Mouse (Mus musculus) liver, adult (tissue): Measurements from ENCODE around the gene Atp5mpl.
A peak's percentile ranks its signal among the peaks of the same experiment; 100 is the strongest.

ENCODE experiments used
- GATA4 ChIP-seq: IDR thresholded peaks from 2 replicates; pipeline ENCODE4 v1.6.1; 2014; ENCODE audit warnings: mild to moderate bottlenecking, low read length; ENCODE audit not compliant: insufficient replicate concordance

The Atp5mpl gene

DNA sequence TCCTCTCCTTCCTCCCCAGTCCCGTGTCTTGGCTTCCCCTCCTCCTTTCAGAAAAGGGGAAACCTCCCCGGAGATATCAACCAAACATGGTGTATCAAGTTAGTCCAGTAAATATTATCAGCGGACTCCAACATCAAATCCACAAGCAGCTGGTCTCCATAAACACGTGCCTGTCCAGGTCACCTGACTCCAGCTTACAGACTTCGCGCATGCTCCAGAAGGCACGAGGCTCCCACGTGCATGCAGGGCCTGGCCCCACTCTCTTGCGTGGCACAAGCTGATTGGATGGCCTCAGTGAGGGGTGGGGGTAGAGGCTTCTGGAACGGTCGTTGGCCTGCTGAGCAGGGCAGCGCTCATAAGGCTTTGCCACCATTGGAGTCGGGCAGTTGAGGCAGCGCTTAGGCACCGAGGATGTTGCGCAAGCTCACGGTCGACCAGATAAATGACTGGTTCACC lies 4.5 kb upstream of the Atp5mpl start, which contains the start of gene Tdrd9:
TSS of gene Tdrd9 (plus strand) at position 329 of the 456 bp plus-strand sequence.
- TF ChIP-seq GATA4 = no peak

DNA sequence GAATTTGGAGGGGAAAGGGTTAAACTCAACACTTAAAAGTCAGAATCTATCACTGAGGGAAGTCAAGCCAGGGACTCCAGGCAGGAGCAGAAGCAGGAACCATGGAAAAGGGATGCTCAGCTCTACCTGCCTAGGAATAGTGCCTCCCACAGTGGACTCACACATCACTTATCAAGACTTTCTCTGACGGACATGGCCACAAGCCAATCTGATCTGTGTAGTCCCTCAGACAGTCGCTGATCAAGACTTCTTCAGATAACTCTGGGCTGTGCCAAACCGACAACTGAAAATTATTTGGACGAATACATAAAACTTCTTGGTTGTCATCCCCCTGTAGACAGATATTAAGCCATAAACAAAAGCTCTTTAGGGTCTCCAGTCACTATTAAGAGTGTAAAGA lies 3.3 kb upstream of the Atp5mpl start:
- no peak for TF ChIP-seq GATA4

DNA sequence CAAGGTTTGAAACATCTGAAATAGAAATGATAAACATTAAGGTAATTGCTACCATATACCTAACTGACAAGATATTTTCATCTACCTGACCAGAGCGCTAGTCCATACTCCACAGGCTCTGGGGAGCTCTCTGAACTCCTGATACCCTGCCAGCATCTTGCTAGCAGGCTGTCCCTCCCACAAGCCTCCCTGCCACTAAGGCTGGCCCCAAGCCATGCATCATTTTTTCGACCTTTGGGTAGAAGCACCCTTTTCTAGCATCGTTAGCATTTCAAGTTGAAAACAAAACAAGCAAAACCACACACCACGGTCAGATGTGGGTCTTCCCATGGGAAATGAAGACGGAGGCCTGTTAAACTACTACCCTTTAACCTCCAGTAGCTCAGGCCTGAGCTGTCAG lies 3.4 kb downstream of the Atp5mpl start:
- TF ChIP-seq GATA4 = no peak

DNA sequence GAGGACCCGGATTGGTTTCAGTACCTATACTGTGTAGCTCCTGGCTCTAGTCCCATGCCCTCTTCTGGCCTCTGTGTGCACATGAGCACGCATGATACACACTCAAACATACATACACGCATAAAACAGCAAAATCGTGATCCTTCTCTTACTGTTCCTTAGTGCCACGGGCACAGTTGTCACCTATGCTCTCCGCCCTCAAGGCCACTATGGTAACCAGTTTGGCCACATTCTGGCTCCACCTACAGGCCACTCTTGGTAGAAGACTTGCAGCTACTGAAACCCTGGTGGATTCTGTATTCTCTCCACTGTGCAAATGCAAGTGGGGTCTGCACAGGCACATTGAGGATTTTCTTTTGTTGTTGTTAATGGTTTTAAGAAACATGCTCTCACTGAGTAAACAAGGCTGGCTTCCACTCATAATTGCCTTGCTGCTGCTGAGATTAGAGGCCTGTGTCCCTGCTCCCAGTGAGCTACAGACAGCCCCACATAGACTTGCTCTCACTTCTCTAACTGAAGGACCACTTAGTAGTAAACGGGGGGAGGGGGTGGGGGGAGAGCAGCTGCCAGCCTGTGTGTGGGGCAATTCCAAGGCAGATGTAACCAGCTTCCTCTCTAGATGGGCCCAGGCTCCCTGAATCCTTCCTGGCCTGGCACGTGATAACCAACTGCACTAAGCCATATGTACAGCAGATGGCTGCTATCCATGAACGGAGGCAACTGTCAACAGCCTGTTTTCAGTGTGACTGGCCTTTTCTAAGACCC lies 8.5 kb downstream of the Atp5mpl start:
- no peak for TF ChIP-seq GATA4

DNA sequence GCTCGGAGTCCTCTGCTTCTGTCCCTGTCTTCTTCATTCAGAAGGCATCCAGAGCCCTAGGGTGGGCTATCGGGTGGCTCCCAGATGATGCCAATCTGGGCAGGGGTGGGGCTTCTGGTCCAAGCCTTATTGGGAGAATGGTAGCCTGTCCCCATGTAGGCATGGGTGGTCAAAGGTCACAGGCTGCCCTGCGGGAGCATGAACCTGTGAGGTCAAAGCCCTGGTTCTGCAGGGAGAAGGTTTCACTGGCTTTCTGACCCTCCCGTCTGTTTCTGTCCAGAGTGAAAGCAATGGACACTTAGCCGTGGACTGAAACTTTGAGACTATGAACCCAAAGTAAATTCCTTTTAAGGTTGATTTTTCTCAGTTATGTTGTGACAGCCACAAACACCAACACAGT lies 10.6 kb downstream of the Atp5mpl start:
- TF ChIP-seq GATA4 = no peak

DNA sequence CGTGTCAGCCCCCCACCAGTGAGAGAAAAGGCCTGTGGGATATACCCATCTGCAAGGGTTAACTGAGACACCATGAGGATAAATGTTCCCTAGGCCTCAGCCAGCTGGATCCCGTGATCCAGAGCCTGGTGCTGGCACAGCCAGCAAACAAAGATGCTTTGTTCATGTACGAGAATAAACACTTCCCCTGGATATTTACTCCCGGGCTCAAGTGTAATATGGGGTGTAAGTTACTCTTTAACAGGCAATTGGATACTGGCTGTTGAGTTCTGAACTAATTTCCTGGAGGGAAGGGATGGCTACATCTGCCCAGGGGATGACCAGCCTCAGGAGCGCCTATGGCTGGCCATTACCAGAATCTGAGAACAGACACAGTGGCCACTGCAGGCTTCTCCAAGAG lies 15.1 kb downstream of the Atp5mpl start:
- TF ChIP-seq GATA4 = no peak

DNA sequence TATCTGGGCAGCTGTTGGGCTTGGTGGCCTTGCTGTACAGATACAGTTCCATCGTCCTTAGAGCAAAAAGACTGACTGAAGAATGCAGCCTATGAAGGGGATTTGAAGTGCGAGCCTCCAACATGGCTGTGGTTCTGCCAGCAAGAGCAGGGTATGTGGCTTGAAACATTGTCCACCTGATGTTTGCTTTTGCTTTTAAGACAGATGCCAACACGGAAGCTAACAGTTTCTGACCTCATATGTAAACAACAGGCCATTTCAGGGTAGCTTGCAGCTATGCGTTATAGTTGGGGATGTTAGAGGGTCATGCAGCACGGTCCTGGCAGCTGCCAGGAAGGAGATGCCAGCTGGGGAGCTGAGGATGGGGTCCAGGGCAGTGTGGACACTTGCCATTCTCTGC lies 16.3 kb downstream of the Atp5mpl start:
- no peak for TF ChIP-seq GATA4

DNA sequence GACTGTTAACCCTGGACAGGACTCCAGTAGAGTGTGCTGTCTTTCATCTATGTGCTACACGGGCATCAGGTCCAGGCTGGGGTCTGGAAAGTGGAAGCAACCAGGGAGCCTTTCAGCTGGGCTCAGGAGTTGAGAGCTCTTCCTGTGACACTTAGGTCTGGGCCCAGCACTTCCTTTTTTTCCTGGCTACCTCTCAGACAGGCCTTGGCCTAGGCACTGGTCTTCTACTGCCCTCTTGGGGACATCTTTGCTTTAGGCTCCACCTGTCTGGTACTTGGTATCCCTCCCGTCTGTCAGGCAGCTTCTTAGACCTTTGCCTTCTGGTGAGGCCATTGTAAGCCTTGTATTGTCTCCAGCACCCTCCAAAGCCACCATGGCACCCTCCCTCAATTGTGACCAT lies 20.1 kb downstream of the Atp5mpl start:
- no peak for TF ChIP-seq GATA4

DNA sequence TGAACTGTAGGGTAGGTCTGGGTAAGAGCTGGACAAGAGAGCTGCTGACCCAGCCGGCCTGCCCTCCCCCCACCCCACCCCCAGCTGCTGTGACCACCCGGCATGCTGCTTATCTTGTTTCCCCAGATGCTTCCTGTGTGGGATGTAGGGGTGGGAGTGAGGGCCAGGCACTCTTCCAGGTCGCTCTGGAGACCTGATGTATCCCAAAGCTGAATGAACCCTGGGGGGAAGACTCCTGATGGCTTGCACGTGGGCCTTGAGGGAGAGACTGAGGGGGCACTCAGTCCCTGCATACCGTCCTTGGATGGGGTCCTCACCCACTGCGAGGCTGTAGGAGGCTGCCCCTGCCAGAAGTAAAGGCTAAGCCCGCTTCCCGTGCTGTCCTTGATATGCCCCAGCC lies 21.7 kb downstream of the Atp5mpl start:
- peak; percentile 84; the same call in 1 of the 2 replicates for TF ChIP-seq GATA4

DNA sequence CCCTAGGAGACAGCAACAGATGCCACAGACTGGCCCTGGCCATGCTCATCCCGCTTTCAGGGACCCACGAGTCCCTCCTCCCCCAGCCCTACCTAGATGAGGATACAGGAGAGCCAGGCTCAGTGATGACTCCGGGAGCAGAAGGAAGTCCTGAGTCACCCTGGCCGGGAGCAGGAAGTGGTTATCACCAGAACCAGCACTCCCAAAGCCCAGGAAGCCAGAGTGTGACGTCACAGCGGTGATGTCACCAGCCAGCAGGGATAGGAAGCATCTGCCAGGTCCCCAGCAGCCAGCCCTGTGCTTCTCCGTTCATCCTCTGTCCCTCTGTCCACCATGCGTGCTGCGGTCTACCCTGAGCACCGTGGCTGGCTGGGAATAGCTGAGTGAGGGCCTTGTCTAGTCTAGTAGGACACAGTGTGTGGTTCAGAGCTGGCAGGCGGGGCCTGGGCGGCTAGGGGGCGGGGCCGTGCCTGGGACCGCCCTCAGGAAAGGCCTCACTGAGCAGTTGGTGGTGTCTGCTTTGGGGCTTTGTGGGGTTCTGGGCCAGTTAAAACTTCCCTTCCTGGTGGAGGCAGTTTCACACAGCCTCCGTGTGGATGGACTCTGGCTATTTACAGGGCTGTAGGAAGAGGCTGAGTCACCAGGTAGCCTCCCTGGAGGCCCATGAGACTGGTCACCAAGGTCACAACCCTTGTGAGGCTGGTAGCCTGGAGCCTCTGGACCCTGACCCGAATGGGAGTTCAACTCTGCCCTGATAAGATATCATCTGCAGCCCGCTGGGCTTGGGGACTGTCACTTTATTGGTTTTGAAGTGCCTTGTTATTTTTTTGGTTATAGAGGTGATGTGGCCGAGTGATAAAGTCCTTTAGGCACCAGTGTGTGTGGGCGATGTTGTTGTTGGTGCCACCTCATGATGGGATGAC lies 22.5 kb downstream of the Atp5mpl start:
- TF ChIP-seq GATA4 = peak; percentile 37; the same call in 1 of the 2 replicates

DNA sequence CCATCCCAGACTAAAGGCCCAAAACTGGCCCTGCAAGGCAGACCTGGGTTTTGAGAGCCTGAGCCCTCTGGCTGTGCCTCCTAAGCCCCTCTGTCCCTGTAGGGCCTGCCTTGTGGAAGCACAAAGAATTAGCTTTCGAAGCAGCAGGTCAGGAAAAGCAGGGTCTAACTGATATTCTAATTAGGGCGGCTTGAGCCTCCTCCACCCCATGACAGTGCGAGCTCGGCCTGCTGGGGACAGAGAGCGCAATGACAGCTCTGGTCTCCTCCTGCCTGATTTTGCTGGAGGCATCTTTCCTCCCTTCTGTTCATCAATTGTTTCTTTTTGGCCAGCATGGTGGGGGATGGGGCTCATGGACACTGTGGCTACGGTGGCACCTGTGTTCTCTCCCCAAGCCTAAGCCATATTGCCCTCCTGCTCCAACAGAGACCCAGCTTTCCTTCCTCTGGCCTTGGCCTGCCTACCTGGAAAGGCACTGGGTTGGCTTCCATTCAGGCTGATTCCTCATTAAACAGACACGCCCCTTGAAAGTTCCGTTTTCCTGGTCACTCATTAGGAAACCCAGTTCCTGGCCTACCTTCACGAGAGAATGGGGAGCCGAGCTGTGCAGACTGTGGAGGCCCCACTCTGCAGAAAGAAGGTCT lies 23.2 kb downstream of the Atp5mpl start:
- TF ChIP-seq GATA4 = no peak

DNA sequence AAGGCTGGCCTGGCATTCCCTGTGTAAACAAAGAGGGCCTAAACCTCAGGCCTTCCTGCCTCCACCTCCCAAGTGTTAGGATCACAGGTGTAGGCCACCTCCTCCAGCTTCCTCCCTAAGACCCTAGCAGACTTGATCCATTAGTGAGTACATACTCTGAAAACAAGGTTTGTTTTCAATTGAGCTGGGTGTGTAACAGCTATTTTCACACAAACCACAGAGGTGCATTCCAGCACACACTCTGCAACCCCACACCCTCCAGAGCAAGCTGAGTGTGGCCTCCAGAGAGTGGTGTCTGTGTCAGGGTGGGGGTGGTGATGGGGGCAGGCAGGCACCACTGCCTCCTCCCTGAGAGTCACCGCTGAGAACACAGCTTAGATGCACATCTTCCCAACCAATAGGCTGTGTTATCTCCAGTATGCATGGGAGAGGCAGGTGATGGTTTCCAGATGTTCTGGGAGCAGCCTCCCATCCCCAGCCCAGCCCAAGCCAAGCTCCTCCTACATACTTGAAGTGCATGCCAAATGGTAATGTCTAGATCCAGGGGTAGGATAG lies 28.1 kb downstream of the Atp5mpl start:
- no peak for TF ChIP-seq GATA4

DNA sequence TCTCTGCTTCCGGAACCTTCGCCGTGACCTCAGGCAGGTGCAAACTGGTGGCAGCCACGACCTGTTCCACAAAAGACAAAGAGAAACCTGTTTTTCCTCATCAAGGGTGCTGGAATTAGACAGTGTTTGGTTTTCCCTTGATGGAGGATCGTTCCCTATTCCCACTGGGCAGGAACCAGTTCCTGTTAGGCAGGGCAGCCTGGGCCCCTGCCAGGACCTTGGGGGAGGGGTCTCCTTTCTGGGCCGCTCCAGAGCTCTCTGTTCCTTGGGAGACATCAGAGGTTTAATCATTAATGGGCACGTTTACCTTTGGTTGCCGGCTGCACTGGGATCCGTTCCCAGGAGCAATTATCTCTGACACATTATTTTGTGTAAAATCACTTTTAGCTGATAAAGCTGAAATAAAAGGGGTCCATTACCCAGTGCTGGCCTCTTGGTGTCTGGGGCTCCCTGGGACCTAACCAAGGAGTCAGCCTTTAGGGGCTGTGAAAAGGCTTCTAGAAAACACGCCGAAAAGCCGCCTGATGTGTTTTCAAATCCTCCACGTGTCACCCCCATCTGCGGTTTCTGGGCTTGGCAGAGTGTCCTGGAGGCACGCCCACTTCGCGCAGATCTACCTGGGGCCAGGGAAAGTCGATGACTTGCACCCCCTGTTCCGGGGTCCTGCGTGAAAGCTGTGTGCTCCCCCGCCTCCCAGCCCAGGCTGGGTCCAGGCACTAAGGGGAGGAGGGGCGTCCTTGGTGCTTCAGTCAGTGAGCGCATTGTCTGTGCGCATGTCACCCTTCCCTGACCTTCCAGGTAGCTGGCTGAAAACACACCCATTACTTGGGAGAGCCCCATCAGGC lies 29.8 kb downstream of the Atp5mpl start:
- TF ChIP-seq GATA4 = no peak

DNA sequence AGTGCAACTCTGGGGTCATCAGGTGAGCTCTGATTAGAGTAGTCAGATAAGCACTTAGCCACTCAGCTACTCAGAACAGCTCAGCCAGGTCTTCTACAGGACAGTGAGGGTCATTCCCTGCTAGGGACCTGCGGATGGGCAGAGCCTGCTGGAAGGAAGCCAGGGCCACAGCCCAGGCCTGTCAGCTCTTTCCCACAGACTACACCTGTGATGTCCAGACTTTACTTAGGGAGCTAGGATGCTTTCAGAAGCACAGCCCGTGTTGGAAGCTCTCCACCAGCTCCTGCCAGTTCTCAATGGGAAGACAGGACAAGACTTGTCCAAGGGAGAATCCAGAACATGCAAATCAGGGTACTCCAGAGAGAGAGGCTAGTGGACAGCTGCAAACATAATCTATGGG lies 32.8 kb downstream of the Atp5mpl start:
- no peak for TF ChIP-seq GATA4
